Mouse (Mus musculus) MEL (cell line): Measurements from ENCODE around the gene Atxn7l3.

ENCODE experiments used
- CTCF ChIP-seq, 3 experiments: IDR thresholded peaks in 2 of 3; conservative IDR thresholded peaks in 1 of 3; 2 replicates each; pipeline ENCODE4 v1.5.1; 2011 to 2012; ENCODE audit warnings: low read length in 3 of 3, low read depth in 2 of 3, mild to moderate bottlenecking in 2 of 3, improper control_type of control experiment in 1 of 3, inconsistent platforms in 1 of 3, mixed read lengths in 1 of 3, moderate library complexity in 1 of 3; ENCODE audit not compliant: control insufficient read depth in 1 of 3, insufficient read depth in 1 of 3, poor library complexity in 1 of 3, severe bottlenecking in 1 of 3
- ELF1 ChIP-seq: IDR thresholded peaks from 2 replicates; pipeline ENCODE4 v1.6.1; 2014; ENCODE audit warnings: low read depth, mild to moderate bottlenecking, inconsistent platforms, low read length, improper control_type of control experiment, moderate library complexity
- MXI1 ChIP-seq: IDR thresholded peaks from 2 replicates; pipeline ENCODE4 v1.6.1; 2011; ENCODE audit warnings: mild to moderate bottlenecking, low read depth, low read length, improper control_type of control experiment
- MYC ChIP-seq: IDR thresholded peaks from 2 replicates; pipeline ENCODE4 v1.6.1; 2011; ENCODE audit warnings: low read depth, mild to moderate bottlenecking, low read length, improper control_type of control experiment, moderate library complexity
- POLR2A ChIP-seq, 2 experiments: IDR thresholded peaks; 2 replicates each; pipeline ENCODE4 v1.6.1; 2011 to 2012; ENCODE audit warnings: low read length in 2 of 2, mild to moderate bottlenecking in 2 of 2, control low read depth in 1 of 2, improper control_type of control experiment in 1 of 2, low read depth in 1 of 2, moderate library complexity in 1 of 2; ENCODE audit not compliant: control insufficient read depth in 1 of 2, insufficient read depth in 1 of 2, poor library complexity in 1 of 2
- SIN3A ChIP-seq: IDR thresholded peaks from 2 replicates; pipeline ENCODE4 v1.6.1; 2012; ENCODE audit warnings: low read length, improper control_type of control experiment, inconsistent platforms

DNA sequence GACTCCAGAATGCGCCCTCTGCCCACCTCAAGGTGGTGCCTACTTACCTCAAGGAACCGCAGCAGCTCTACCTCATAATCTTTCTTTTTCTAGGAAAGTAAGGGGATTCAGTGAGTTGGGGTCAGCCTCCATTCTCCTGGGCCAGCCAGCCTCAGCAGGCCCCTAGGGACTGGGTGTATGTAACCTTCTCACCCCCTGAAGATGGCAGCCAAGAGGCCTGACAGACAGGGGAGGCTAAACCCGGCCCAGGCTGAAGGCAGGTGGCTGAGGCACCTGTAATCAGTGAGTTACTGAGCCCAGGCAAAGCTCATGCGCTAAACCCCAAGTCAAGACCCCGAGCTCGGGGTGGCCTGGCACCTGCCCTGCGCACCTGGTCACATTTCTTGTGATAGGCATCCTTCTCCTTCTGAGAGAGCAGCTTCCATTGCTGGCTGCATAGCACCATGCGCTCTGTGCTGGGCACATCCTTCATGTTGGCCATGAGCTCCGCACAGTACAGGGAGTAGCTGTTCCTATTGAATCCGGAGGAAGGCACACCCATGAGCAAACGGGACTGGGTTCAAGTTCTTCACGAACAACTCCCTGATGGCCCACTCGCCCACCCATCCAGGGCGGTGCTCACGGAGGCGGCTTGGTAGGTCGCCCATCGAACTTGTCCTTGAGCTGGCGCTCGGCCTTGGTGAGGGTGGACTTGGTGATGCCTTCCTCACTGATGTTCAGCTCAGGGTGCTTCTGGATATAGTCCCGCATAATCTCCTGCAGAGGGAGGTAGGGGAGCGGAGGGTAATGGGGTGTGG is 13.6 kb upstream of the Atxn7l3 start:
- peak; percentile 31; the same call in 1 of the 2 replicates for TF ChIP-seq MXI1
- TF ChIP-seq CTCF (IDR thresholded peaks at IDR 0.05 in 2 of 3, conservative IDR thresholded peaks at IDR 0.05 in 1 of 3; ENCODE audit: control insufficient read depth in 1 of 3, insufficient read depth in 1 of 3, low read depth in 2 of 3, low read length in 3 of 3, poor library complexity in 1 of 3, severe bottlenecking in 1 of 3): peak in 1 of 3 experiments; percentile 6; a peak in 1 of 6 replicates
- TF ChIP-seq POLR2A (IDR thresholded peaks at IDR 0.05; ENCODE audit: control insufficient read depth in 1 of 2, insufficient read depth in 1 of 2, low read depth in 1 of 2, low read length in 2 of 2, poor library complexity in 1 of 2): no peak
- 0 out of 2 replicates have a peak, but pooled peaks have one; percentile 21 for TF ChIP-seq MYC
- no peak for TF ChIP-seq ELF1
- no peak for TF ChIP-seq SIN3A
